Mouse (Mus musculus) limb, embryonic 15.5 days (tissue): ENCODE measurements around the gene Sirt2. TPM values are rescaled to one million over a fixed set of nuclear protein-coding genes. Genes with fewer than 3 reads are reported as not detected.

Experiments
- ATAC-seq: fragments of 200-750 bp; cut with Nextera tagmentation; 2 replicates; pipeline ENCODE4 v1.8.0; 2017; ENCODE audit warnings: low read depth, moderate TSS enrichment; ENCODE audit not compliant: insufficient number of reproducible peaks, low FRiP score, low TSS enrichment
- H3K27ac ChIP-seq: fragments of 300-500 bp; sonication (generic); 2 replicates; pipeline ENCODE4 v1.5.1; 2015; ENCODE audit warnings: moderate library complexity, mild to moderate bottlenecking, inconsistent platforms
- H3K27me3 ChIP-seq: fragments of 300-500 bp; sonication (generic); 2 replicates; pipeline ENCODE4 v1.6.1; 2015; ENCODE audit warnings: inconsistent platforms
- H3K36me3 ChIP-seq: fragments of 300-500 bp; sonication (generic); 2 replicates; pipeline ENCODE4 v1.6.1; 2015; ENCODE audit warnings: inconsistent platforms
- H3K4me1 ChIP-seq: fragments of 300-500 bp; sonication (generic); 2 replicates; pipeline ENCODE4 v1.6.1; 2015; ENCODE audit warnings: inconsistent platforms
- H3K4me2 ChIP-seq: fragments of 300-500 bp; sonication (generic); 2 replicates; pipeline ENCODE4 v1.6.1; 2015; ENCODE audit warnings: mild to moderate bottlenecking, inconsistent platforms
- H3K4me3 ChIP-seq: fragments of 300-500 bp; sonication (generic); 2 replicates; pipeline ENCODE4 v1.5.1; 2015; ENCODE audit warnings: mild to moderate bottlenecking, inconsistent platforms
- H3K9ac ChIP-seq: fragments of 300-500 bp; sonication (generic); 2 replicates; pipeline ENCODE4 v1.6.1; 2015; ENCODE audit warnings: inconsistent platforms
- H3K9me3 ChIP-seq: fragments of 300-500 bp; sonication (generic); 2 replicates; pipeline ENCODE4 v1.6.1; 2016; ENCODE audit warnings: inconsistent platforms
- WGBS: fragments of 180-500 bp; shearing (Covaris S2); methylation state at CpG from one replicate; pipeline ENCODE4 v1.1.7; 2015; 5-methylcytosine and 5-hydroxymethylcytosine counted together
- polyA plus RNA-seq: library from polyadenylated mRNA; unstranded; fragments of >200 nt; fragmentation: Nextera tagmentation; extraction: Ambion mirVana; gene quantifications from 2 replicates; pipeline ENCODE4 v1.2.1, GENCODE M21; 2015

Gene Sirt2
- polyA plus RNA-seq, 1 experiment from 2014 or later = 79.8 TPM

DNA sequence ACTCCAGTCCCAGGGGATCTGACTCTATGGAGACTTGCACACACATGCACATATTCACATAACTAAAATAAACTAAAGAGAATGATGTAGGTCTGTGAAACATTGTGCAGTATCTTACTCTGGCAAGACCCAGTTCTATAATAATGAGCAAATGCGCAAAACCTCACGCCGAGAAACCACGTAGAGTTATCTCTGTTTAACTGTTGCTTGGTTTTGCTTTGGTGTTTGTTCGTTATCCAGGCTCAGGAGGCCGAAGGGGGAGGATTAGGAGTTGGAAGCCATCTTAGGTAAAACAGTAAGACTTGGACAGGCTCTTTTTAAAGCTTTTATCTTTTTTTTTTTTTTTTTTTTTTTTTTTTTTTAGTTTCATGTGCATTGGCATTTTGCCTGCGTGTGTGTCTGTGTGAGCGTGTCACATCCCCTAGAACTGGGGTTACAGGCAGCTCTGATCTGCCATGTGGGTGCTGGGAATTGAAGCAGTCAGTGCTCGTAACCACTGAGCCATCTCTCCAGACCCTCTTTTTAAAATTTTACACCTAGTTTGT is 3.0 kb downstream of the Sirt2 start:
- Histone ChIP-seq H3K27ac (no peak overlapping the region), H3K4me2 (no peak overlapping the region), H3K27me3 (no peaks in the 10 kb centered on the region), H3K36me3 (peaks cover 16% of the 10 kb centered on the region), H3K9ac (no peak overlapping the region), H3K4me1 (peaks cover 20% of the 10 kb centered on the region), H3K9me3 (no peaks in the 10 kb centered on the region), H3K4me3 (no peak overlapping the region)
- ATAC-seq = no peak
- 86% methylated on average over 9 of the region's 9 CpGs for WGBS

DNA sequence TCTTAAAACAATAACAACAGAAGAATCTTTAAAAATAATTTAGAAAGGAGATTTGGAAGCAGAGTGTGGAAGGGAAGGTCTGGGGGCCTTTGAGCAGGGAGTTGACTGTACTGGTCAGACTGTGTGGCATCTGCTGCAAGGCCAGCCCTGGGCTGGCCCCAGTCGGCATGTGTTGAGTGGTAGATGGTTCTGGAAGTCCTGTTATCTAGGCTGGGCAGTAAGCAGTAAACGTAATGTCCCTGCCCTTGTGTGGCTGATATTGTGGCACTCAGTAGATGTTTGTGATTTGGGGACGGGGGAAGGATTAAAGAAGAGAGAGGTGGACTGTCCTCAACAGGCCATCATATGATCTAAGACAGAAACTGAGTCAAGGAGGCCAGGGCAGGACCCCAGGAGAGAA is 3.8 kb downstream of the Sirt2 start:
- Histone ChIP-seq H3K36me3 (peaks cover 24% of the 10 kb centered on the region), H3K27ac (no peak overlapping the region), H3K9me3 (no peaks in the 10 kb centered on the region), H3K4me2 (no peak overlapping the region), H3K9ac (no peak overlapping the region), H3K4me1 (peaks cover 18% of the 10 kb centered on the region), H3K27me3 (no peaks in the 10 kb centered on the region), H3K4me3 (no peak overlapping the region)
- 86% methylated on average over 3 of the region's 3 CpGs for WGBS
- ATAC-seq = no peak

- Histone ChIP-seq H3K4me3 (no peak overlapping the region), H3K27ac (no peak overlapping the region), H3K9ac (no peak overlapping the region), H3K4me2 (no peak overlapping the region), H3K4me1 (peaks cover 10% of the 10 kb centered on the region), H3K9me3 (no peaks in the 10 kb centered on the region), H3K36me3 (peaks cover 39% of the 10 kb centered on the region), H3K27me3 (no peaks in the 10 kb centered on the region)
- 86% methylated on average over 11 of the region's 11 CpGs for WGBS
- ATAC-seq = no peak
These were observed 5.3 kb downstream of the Sirt2 start for GRCm38 (mm10) chr7:28771867-28772266.

GRCm38 (mm10) chr7:28773163-28773562 is 6.6 kb downstream of the Sirt2 start:
- Histone ChIP-seq H3K4me3 (no peak overlapping the region), H3K4me2 (no peak overlapping the region), H3K9ac (no peak overlapping the region), H3K27ac (no peak overlapping the region), H3K4me1 (no peaks in the 10 kb centered on the region; the same call in 1 of the 2 replicates), H3K9me3 (no peaks in the 10 kb centered on the region), H3K36me3 (peaks cover 47% of the 10 kb centered on the region), H3K27me3 (no peaks in the 10 kb centered on the region)
- WGBS = 74% methylated on average over 3 of the region's 3 CpGs
- ATAC-seq = no peak

- H3K9me3 ChIP-seq = no peaks in the 10 kb centered on the region
- no peak overlapping the region for H3K4me2 ChIP-seq
- H3K4me1 ChIP-seq = no peaks in the 10 kb centered on the region
- peaks cover 56% of the 10 kb centered on the region for H3K36me3 ChIP-seq
- no peak for ATAC-seq
- WGBS = 85% methylated on average over 12 of the region's 12 CpGs
- H3K27me3 ChIP-seq = no peaks in the 10 kb centered on the region
- no peak overlapping the region for H3K4me3 ChIP-seq
- peak overlapping the region; percentile 3; the same call in 1 of the 2 replicates for H3K27ac ChIP-seq
- no peak overlapping the region for H3K9ac ChIP-seq
These were observed 7.6 kb downstream of the Sirt2 start for GRCm38 (mm10) chr7:28774164-28774563.

- no peaks in the 10 kb centered on the region for H3K27me3 ChIP-seq
- H3K9me3 ChIP-seq = no peaks in the 10 kb centered on the region
- ATAC-seq = no peak
- H3K4me2 ChIP-seq = no peak overlapping the region
- 78% methylated on average over 7 of the region's 7 CpGs for WGBS
- H3K27ac ChIP-seq = no peak overlapping the region
- peaks cover 56% of the 10 kb centered on the region for H3K36me3 ChIP-seq
- peaks cover 1% of the 10 kb centered on the region for H3K4me1 ChIP-seq
- no peak overlapping the region for H3K4me3 ChIP-seq
- no peak overlapping the region for H3K9ac ChIP-seq
These were observed 8.6 kb downstream of the Sirt2 start for GRCm38 (mm10) chr7:28775129-28775528.

DNA sequence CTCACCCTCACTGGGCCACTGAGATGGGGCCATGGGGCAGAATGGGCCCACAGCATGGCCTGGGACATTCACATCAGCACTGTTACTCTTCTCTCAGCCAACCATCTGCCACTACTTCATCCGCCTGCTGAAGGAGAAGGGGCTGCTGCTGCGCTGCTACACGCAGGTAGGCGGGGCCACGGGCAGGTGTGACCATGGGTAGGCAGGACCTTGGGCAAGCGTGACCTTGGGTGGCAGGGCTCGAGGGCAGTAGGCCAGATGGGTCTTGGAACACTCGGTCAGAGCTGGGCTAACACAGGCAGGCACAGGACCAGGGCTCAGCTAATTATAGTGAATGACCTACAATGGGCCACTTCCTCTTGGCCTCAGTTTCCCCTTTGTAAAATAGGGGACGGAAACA is 12.3 kb downstream of the Sirt2 start:
- Histone ChIP-seq H3K4me2 (no peak overlapping the region), H3K9me3 (no peaks in the 10 kb centered on the region), H3K27ac (no peak overlapping the region), H3K4me3 (no peak overlapping the region), H3K36me3 (peaks cover 62% of the 10 kb centered on the region), H3K4me1 (peaks cover 7% of the 10 kb centered on the region), H3K27me3 (no peaks in the 10 kb centered on the region), H3K9ac (no peak overlapping the region)
- ATAC-seq = no peak
- WGBS = 85% methylated on average over 9 of the region's 9 CpGs

- 42% methylated on average over 6 of the region's 6 CpGs for WGBS
- Histone ChIP-seq H3K9ac (no peak overlapping the region), H3K4me2 (no peak overlapping the region), H3K4me1 (peaks cover 7% of the 10 kb centered on the region), H3K36me3 (peaks cover 60% of the 10 kb centered on the region), H3K4me3 (no peak overlapping the region), H3K9me3 (no peaks in the 10 kb centered on the region), H3K27ac (peak overlapping the region; percentile 73), H3K27me3 (no peaks in the 10 kb centered on the region)
- ATAC-seq = 0 out of 2 replicates have a peak, but pooled peaks have one; percentile 45
These were observed 13.6 kb downstream of the Sirt2 start for GRCm38 (mm10) chr7:28780067-28780658.

DNA sequence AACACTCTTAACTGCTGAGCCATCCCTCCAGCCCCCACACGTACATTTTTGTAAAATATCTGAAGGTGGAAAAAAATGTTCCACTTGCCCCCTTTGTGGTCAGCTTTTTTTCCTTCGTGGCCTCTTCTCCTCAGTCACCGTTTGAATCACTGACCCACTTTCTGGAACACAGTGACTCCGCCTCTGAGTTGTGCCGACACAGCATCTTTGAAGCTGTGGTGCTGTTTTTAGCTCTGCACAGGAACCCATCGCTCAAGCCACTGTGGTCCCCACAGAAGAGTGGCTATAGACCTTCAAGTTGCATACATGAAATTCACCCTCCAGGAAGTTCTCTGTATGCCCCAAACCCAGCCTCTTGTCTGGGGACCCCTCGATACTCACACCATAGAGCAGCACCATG is 14.3 kb downstream of the Sirt2 start:
- no peak overlapping the region for H3K4me3 ChIP-seq
- peaks cover 60% of the 10 kb centered on the region for H3K36me3 ChIP-seq
- no peaks in the 10 kb centered on the region for H3K9me3 ChIP-seq
- peak overlapping the region; percentile 73 for H3K27ac ChIP-seq
- H3K4me2 ChIP-seq = no peak overlapping the region
- 64% methylated on average over 7 of the region's 7 CpGs for WGBS
- no peak for ATAC-seq
- H3K9ac ChIP-seq = no peak overlapping the region
- H3K27me3 ChIP-seq = no peaks in the 10 kb centered on the region
- peaks cover 7% of the 10 kb centered on the region for H3K4me1 ChIP-seq

- H3K4me3 ChIP-seq = no peak overlapping the region
- H3K27me3 ChIP-seq = no peaks in the 10 kb centered on the region
- no peak for ATAC-seq
- WGBS = 82% methylated on average over 8 of the region's 8 CpGs
- no peak overlapping the region for H3K4me2 ChIP-seq
- H3K4me1 ChIP-seq = peaks cover 7% of the 10 kb centered on the region
- H3K27ac ChIP-seq = peak overlapping the region; percentile 73; the same call in 1 of the 2 replicates
- no peak overlapping the region for H3K9ac ChIP-seq
- H3K9me3 ChIP-seq = no peaks in the 10 kb centered on the region
- H3K36me3 ChIP-seq = peaks cover 59% of the 10 kb centered on the region
These were observed 14.7 kb downstream of the Sirt2 start for GRCm38 (mm10) chr7:28781261-28781663.

DNA sequence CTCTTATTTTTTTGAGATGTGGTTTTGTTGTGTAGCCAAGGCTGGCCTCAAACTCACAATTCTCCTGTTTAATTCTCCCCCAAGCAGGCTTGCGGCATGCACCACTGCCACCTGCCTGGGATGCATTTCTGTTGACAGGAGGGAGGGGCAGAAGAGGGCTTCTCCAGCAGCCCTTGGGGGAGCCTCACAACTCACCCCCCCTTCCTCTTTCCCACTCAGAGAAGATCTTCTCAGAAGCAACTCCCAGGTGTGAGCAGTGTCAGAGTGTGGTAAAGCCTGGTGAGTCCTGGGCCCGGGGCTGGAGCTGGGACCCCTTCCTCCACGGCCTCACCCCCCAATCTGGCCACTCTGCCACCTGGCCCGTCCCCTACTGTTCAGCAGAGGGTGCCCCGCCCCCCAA is 18.6 kb downstream of the Sirt2 start:
- WGBS = 67% methylated on average over 5 of the region's 5 CpGs
- ATAC-seq = no peak
- Histone ChIP-seq H3K27me3 (no peaks in the 10 kb centered on the region), H3K4me2 (no peak overlapping the region), H3K9ac (no peak overlapping the region), H3K36me3 (peaks cover 53% of the 10 kb centered on the region), H3K4me1 (peaks cover 25% of the 10 kb centered on the region), H3K27ac (no peak overlapping the region), H3K4me3 (no peak overlapping the region), H3K9me3 (no peaks in the 10 kb centered on the region)

GRCm38 (mm10) chr7:28787884-28788283 is 21.3 kb downstream of the Sirt2 start:
- WGBS = 88% methylated on average over 9 of the region's 9 CpGs
- peaks cover 42% of the 10 kb centered on the region for H3K36me3 ChIP-seq
- no peak for ATAC-seq

More at GRCm38 (mm10) chr7:28787884-28788283, 21.3 kb downstream of the Sirt2 start:
- Histone ChIP-seq H3K4me2 (no peak overlapping the region), H3K9ac (no peak overlapping the region), H3K9me3 (no peaks in the 10 kb centered on the region), H3K4me3 (no peak overlapping the region), H3K4me1 (peaks cover 27% of the 10 kb centered on the region), H3K27me3 (no peaks in the 10 kb centered on the region), H3K27ac (no peak overlapping the region; the same call in 1 of the 2 replicates)
